Mouse (Mus musculus): Measurements from ENCODE around the gene Sspo. TPM values are rescaled to one million over a fixed set of nuclear protein-coding genes. Genes with fewer than 3 reads are reported as not detected.

Gene Sspo
- not detected for polyA plus RNA-seq (2014; fragmentation: Illumina TruSeq; extraction: RNeasy Lipid Tissue Mini Kit (QIAGEN cat#74804))

DNA sequence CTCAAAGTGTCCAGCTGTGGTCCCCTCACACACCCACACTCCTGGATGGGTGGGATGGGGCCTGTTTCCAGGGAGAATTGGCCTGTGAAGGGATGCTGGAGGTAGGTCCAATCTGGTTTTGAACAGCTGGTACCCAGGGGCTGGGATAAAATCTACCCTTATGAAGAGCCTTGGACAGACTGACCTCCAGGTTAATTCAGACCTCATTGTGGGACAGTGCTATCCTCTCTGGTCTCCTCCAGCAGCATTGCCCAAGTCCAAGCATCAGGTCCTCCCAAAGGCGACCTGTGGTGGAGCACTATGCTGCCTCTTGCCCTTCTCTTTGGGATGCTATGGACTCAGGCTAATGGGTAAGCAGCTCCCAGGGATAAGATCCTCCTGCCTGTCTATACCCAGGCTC lies at the start of gene Sspo:
Sspo (plus strand) TSS at position 301 of the 400 bp plus-strand sequence.

DNA sequence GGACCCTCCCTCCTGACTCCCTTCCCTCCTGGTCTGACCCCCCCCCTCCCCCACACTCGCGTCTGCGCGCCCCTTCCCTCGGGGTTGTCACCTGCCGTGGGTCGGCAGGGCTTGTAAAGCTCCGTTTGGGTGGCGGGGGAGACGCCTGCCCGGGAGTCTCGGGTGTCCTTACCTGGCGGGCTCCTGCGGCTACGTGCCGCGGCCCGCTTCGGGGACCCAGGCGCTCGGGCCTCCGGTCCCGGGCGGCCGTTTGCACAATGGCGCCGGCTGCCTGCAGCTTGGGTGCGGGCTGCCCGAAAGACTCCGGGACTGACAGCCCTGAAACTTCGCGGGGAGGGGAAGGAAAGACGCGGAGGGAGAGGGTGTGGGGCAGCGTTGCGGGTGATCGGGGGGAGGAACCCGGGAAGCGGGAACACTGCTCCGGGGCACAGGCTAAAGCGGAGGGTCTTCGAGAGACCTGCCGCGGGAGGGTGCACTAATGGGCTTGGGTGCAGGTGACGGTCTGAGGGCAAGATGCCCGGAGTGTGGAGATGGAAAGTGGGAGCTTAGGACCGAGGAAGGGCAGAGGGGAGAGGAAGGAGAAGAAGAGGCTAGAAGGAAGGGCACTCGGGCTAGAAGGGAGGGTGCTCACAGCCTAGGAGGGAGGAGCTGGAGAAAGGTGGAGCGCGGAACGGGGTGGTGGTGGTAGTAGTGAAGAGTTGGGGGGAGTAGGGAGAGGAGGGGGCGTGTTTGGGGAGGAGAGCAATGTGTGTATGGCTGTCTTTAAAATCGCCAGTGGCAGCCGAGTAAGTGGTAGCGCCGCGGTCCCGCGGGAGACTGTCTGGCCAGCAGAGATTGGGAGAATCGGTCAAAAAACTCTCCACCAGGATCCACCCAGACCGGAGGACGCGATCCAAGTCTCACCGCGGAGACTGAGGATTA lies 2.6 kb upstream of the Sspo start, which contains the start of gene Zfp467:
Zfp467 (minus strand) TSS at position 645 of the 921 bp plus-strand sequence.

GRCm38 (mm10) chr6:48537105-48537954 lies 89.3 kb downstream of the Sspo start, which contains the start of gene Atp6v0e2:
TSS of gene Atp6v0e2 (plus strand) at chr6:48537615.

Other genes with a start within 250 kb of the Sspo start
- 7.1 TPM for gene Krba1, start 52.6 kb upstream of the Sspo start, polyA plus RNA-seq (2014; fragmentation: Illumina TruSeq; extraction: RNeasy Lipid Tissue Mini Kit (QIAGEN cat#74804))
- 14.8 TPM for gene Zfp467, start 2.4 kb upstream of the Sspo start, polyA plus RNA-seq (2014; fragmentation: Illumina TruSeq; extraction: RNeasy Lipid Tissue Mini Kit (QIAGEN cat#74804))
- 53.1 TPM for gene Atp6v0e2, start 89.4 kb downstream of the Sspo start, polyA plus RNA-seq (2014; fragmentation: Illumina TruSeq; extraction: RNeasy Lipid Tissue Mini Kit (QIAGEN cat#74804))
- gene Lrrc61, start 106.6 kb downstream of the Sspo start, polyA plus RNA-seq (2014; fragmentation: Illumina TruSeq; extraction: RNeasy Lipid Tissue Mini Kit (QIAGEN cat#74804)), result 4.6 TPM
- gene Rarres2, start 124.6 kb downstream of the Sspo start, polyA plus RNA-seq (2014; fragmentation: Illumina TruSeq; extraction: RNeasy Lipid Tissue Mini Kit (QIAGEN cat#74804)), result 9.9 TPM
- not detected for gene Gm45021, start 141.4 kb downstream of the Sspo start, polyA plus RNA-seq (2014; fragmentation: Illumina TruSeq; extraction: RNeasy Lipid Tissue Mini Kit (QIAGEN cat#74804))
- gene Repin1, start 145.7 kb downstream of the Sspo start, polyA plus RNA-seq (2014; fragmentation: Illumina TruSeq; extraction: RNeasy Lipid Tissue Mini Kit (QIAGEN cat#74804)), result 17.6 TPM
- not detected for gene Gm44965, start 145.7 kb downstream of the Sspo start, polyA plus RNA-seq (2014; fragmentation: Illumina TruSeq; extraction: RNeasy Lipid Tissue Mini Kit (QIAGEN cat#74804))
- gene Zfp775, start 153.8 kb downstream of the Sspo start, polyA plus RNA-seq (2014; fragmentation: Illumina TruSeq; extraction: RNeasy Lipid Tissue Mini Kit (QIAGEN cat#74804)), result 0.46 TPM
- gene AI854703, start 178.5 kb downstream of the Sspo start, polyA plus RNA-seq (2014; fragmentation: Illumina TruSeq; extraction: RNeasy Lipid Tissue Mini Kit (QIAGEN cat#74804)), result 0.86 TPM
- 10.5 TPM for gene Gimap8, start 199.0 kb downstream of the Sspo start, polyA plus RNA-seq (2014; fragmentation: Illumina TruSeq; extraction: RNeasy Lipid Tissue Mini Kit (QIAGEN cat#74804))
- 23.7 TPM for gene Gimap9, start 227.9 kb downstream of the Sspo start, polyA plus RNA-seq (2014; fragmentation: Illumina TruSeq; extraction: RNeasy Lipid Tissue Mini Kit (QIAGEN cat#74804))
- 67.1 TPM for gene Gimap4, start 236.3 kb downstream of the Sspo start, polyA plus RNA-seq (2014; fragmentation: Illumina TruSeq; extraction: RNeasy Lipid Tissue Mini Kit (QIAGEN cat#74804))

Measured in ovary, adult 10 weeks (tissue).